Mouse (Mus musculus) small intestine, adult 10 weeks (tissue): ENCODE measurements around the gene Olfr1348. TPM values are rescaled to one million over a fixed set of nuclear protein-coding genes. Genes with fewer than 3 reads are reported as not detected.

ENCODE experiments used
- polyA plus RNA-seq: library from polyadenylated mRNA; stranded (reverse); fragments of 350-450 nt; fragmentation: Illumina TruSeq; extraction: RNeasy Lipid Tissue Mini Kit (QIAGEN cat#74804); gene quantifications from one replicate; pipeline ENCODE4 v1.2.3, GENCODE M21; 2014; ENCODE audit warnings: low replicate concordance

Olfr1348 gene
- polyA plus RNA-seq: not detected

GRCm38 (mm10) chr7:6508648-6509047 lies at the start of gene Olfr1348:
Gene Olfr1348, minus strand, starts transcription at chr7:6508748.

DNA sequence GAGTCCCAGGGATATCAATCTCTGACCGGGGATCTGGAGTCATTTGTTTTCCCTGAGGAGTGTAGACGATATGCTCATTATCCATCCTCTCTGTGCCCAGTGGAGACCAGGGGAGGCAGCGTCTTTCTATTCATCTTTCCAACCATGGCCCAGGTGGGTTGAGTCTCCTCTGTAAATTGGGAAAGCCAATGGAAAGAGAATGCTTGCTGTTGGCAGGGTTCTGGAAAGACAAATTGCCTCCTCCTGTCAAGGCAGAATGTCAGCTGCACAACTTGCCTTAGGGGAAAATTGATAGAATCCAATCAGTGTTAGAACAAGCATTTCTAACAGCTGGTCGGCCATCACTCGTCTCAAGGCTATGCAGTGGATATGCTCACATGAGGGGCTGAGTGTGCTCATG lies 14.3 kb upstream of the Olfr1348 start, which contains the start of gene Olfr1349:
TSS of gene Olfr1349 (minus strand) at position 101 of the 400 bp plus-strand sequence.

DNA sequence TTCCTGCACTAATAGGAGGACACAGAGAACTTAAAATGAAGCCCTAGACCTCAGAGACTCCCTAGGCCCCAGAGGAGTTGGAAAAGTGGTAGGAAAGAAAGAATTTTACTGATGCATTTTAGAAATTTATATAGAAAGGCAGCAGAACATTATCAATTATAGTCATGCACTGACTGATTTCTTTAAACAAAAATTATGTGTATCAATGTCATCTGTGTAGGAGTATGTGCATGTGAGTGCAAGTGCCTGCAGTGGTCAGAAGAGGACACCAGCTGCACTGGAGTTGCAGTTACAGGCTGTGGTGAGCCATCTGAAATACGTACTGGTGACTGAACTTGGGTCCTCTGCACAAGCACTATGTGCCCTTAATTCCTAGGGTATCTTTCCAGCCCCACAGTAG lies 8.9 kb downstream of the Olfr1348 start, which contains the start of gene Olfr1347:
TSS of gene Olfr1347 (minus strand) at position 101 of the 400 bp plus-strand sequence.

DNA sequence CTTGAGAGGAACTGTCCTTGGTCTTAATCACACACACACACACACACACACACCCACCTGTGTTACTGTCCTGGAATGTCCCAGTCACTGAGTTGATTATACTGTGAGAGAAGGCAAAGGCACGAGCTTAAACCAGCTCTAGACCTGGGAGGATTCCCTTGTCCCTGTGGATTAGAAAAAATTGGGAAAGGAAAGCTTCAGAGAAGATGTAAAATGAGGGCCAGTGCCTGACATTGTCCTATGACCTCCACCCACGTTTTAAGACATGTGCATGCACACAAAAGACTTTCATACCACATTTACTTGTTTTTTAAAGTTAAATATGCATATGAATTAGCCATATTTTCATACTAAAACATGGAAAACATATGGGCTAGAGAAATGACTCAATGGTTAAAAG lies 21.7 kb downstream of the Olfr1348 start, which contains the start of gene Olfr5:
TSS of gene Olfr5 (minus strand) at position 101 of the 400 bp plus-strand sequence.

GRCm38 (mm10) chr7:6466951-6467350 lies 41.6 kb downstream of the Olfr1348 start, which contains the start of gene Olfr1346:
Gene Olfr1346, plus strand, starts transcription at chr7:6467101.

GRCm38 (mm10) chr7:6455868-6456267 lies 52.7 kb downstream of the Olfr1348 start, which contains the start of gene Olfr1336:
Gene Olfr1336, plus strand, starts transcription at chr7:6456168.

Other genes with a start within 250 kb of the Olfr1348 start
- gene Zfp667, start 222.2 kb downstream of the Olfr1348 start, polyA plus RNA-seq: 3.2 TPM
- 2.0 TPM for gene Zfp583, start 177.5 kb downstream of the Olfr1348 start, polyA plus RNA-seq
- not detected for gene Gm3854, start 165.0 kb downstream of the Olfr1348 start, polyA plus RNA-seq
- gene Zfp78, start 145.5 kb downstream of the Olfr1348 start, polyA plus RNA-seq: 2.0 TPM
- 7.4 TPM for gene Zfp28, start 125.5 kb downstream of the Olfr1348 start, polyA plus RNA-seq
- gene Smim17, start 110.0 kb downstream of the Olfr1348 start, polyA plus RNA-seq: not detected
- not detected for gene Gm20715, start 98.5 kb downstream of the Olfr1348 start, polyA plus RNA-seq
- not detected for gene Olfr1344, start 70.1 kb downstream of the Olfr1348 start, polyA plus RNA-seq
- gene Olfr1336, start 52.6 kb downstream of the Olfr1348 start, polyA plus RNA-seq: not detected
- not detected for gene Olfr1346, start 41.6 kb downstream of the Olfr1348 start, polyA plus RNA-seq
- gene Olfr5, start 21.8 kb downstream of the Olfr1348 start, polyA plus RNA-seq: not detected
- not detected for gene Olfr1347, start 9.0 kb downstream of the Olfr1348 start, polyA plus RNA-seq
- gene Olfr1349, start 14.2 kb upstream of the Olfr1348 start, polyA plus RNA-seq: not detected
- gene Olfr1350, start 56.1 kb upstream of the Olfr1348 start, polyA plus RNA-seq: not detected
- 0.52 TPM for gene Zim1, start 187.7 kb upstream of the Olfr1348 start, polyA plus RNA-seq
- 8.9 TPM for gene Peg3, start 221.7 kb upstream of the Olfr1348 start, polyA plus RNA-seq
- 0.74 TPM for gene Usp29, start 221.8 kb upstream of the Olfr1348 start, polyA plus RNA-seq